Mouse (Mus musculus) myocyte (in vitro differentiated cells): ENCODE results near the gene Arrdc2.

Experiments
- CEBPB ChIP-seq: IDR thresholded peaks from 2 replicates; pipeline ENCODE4 v1.6.1; 2011; ENCODE audit warnings: mild to moderate bottlenecking, moderate library complexity; ENCODE audit not compliant: poor library complexity, insufficient read depth, severe bottlenecking
- E2F4 ChIP-seq: IDR thresholded peaks from one replicate; pipeline ENCODE4 v1.6.1; 2011; ENCODE audit warnings: mild to moderate bottlenecking, control low read depth, moderate library complexity; ENCODE audit not compliant: insufficient read depth
- POLR2A ChIP-seq: IDR thresholded peaks from one replicate; pipeline ENCODE4 v1.6.1; 2011; ENCODE audit warnings: low read depth, mild to moderate bottlenecking, control low read depth, moderate library complexity; ENCODE audit not compliant: insufficient read length
- TCF12 ChIP-seq: IDR thresholded peaks from one replicate; pipeline ENCODE4 v1.6.1; 2011; ENCODE audit warnings: mild to moderate bottlenecking, control low read depth; ENCODE audit not compliant: poor library complexity, insufficient read depth, severe bottlenecking
- USF1 ChIP-seq: IDR thresholded peaks from one replicate; pipeline ENCODE4 v1.6.1; 2011; ENCODE audit warnings: low read depth, mild to moderate bottlenecking, control low read depth, moderate library complexity

DNA sequence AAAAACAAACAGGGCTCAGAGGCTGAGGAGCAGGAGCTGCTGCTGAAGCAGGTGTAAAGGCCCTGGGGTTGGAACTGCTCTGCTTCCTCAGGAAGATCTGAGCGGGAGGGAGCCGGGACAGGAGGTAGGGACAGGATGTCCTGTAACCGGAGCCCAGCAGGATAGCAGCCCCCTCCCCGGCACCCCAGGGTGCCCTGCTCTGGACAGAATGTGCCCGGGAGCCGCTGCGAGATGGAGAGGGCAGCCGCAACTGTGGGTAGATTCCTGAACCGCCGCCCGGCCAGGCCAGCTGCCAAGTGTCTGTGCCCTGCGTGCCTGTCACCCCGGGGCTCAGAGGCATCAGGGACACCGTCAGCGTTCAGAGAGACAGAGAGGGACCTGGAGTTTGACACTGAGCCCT is 6.0 kb downstream of the Arrdc2 start:
- no peak for TF ChIP-seq POLR2A
- no peak for TF ChIP-seq CEBPB
- no peak for TF ChIP-seq E2F4
- TF ChIP-seq USF1, result no peak
- TF ChIP-seq TCF12, result no peak
